34 mouse cellular contexts compared by ENCODE assay signal in the genomic region with DNA sequence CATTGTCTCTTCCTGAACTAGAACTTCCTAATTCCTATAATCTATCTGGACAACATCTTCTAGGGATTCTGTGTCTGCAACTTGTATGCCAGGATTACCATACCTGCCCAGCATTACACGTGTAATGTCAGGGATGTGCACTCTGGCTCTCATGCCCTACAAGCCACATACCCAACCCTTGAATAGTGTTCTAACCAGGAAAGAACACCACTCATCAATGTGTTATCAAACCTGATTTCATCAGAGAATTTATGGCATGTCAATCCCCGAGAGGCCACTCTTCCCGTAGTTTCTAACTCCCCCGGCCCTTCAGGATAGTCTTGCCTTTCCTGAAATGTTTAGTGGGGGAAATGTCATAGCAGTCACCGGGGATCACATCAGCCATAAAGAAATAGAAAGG. TPM values are rescaled to one million over a fixed set of nuclear protein-coding genes. Genes with fewer than 3 reads are reported as not detected.
"Had no signal": no experiment of that assay in that cellular context is flagged by ENCODE, and none has a peak within 500 bp of the region (broad histone marks: within the 10 kb centered on the region; RNA-seq: fewer than 3 reads in every experiment).

No protein-coding gene starts in this region.

- H3K9me3 ChIP-seq: heart, embryonic 10.5 days; heart, embryonic 12.5 days; hindbrain, embryonic 10.5 days; hindbrain, embryonic 12.5 days; kidney, embryonic 15.5 days; limb, embryonic 10.5 days; limb, embryonic 12.5 days; liver, embryonic 13.5 days; liver, embryonic 15.5 days had no signal

- H3K4me3 ChIP-seq: gastrocnemius, adult 2 months; heart, adult 2 months; heart, embryonic 10.5 days; heart, embryonic 12.5 days; hindbrain, embryonic 10.5 days; hindbrain, embryonic 12.5 days; kidney, embryonic 15.5 days; left cerebral cortex, adult 2 months; limb, embryonic 10.5 days; limb, embryonic 12.5 days; liver, embryonic 13.5 days; liver, embryonic 15.5 days had no signal

- H3K27ac ChIP-seq: gastrocnemius, adult 2 months; heart, adult 2 months; heart, embryonic 10.5 days; hindbrain, embryonic 10.5 days; hindbrain, embryonic 12.5 days; hindbrain, embryonic 14.5 days; kidney, embryonic 15.5 days; kidney, postnatal 0 days; left cerebral cortex, adult 2 months; limb, embryonic 10.5 days; limb, embryonic 12.5 days; liver, embryonic 13.5 days; liver, embryonic 15.5 days had no signal

- H3K4me2 ChIP-seq: heart, embryonic 12.5 days; hindbrain, embryonic 12.5 days; hindbrain, embryonic 14.5 days; kidney, embryonic 15.5 days; limb, embryonic 12.5 days; liver, embryonic 11.5 days; liver, embryonic 13.5 days; liver, embryonic 15.5 days had no signal

- ATAC-seq: hindbrain, embryonic 16.5 days; inflammation-experienced regulatory T-cells, adult 6 months; liver, postnatal 0 days had no signal

- H3K4me1 ChIP-seq: heart, embryonic 10.5 days; heart, embryonic 12.5 days; hindbrain, embryonic 10.5 days; hindbrain, embryonic 12.5 days; kidney, embryonic 15.5 days; limb, embryonic 10.5 days; limb, embryonic 12.5 days; liver, embryonic 13.5 days; liver, embryonic 15.5 days had no signal

- DNase-seq: gastrocnemius, adult 2 months; gastrocnemius, postnatal 10 days; gastrocnemius, postnatal 25 days; heart, adult 2 months; heart, postnatal 10 days; heart, postnatal 4 days; kidney, adult 18-20 months; kidney, adult 9 months; kidney, postnatal 14 days; kidney, postnatal 36 days; layer of hippocampus, adult 9-11 months; liver; liver, embryonic 13.5 days; liver, postnatal 0 days had no signal

- H3K27me3 ChIP-seq: heart, embryonic 12.5 days; hindbrain, embryonic 12.5 days; kidney, embryonic 15.5 days; limb, embryonic 12.5 days; liver, embryonic 13.5 days; liver, embryonic 15.5 days had no signal

- H3K36me3 ChIP-seq: heart, embryonic 10.5 days; heart, embryonic 12.5 days; hindbrain, embryonic 10.5 days; hindbrain, embryonic 12.5 days; kidney, embryonic 15.5 days; limb, embryonic 10.5 days; limb, embryonic 12.5 days; liver, embryonic 13.5 days; liver, embryonic 15.5 days had no signal

- H3K9ac ChIP-seq: heart, embryonic 12.5 days; hindbrain, embryonic 12.5 days; hindbrain, embryonic 14.5 days; kidney, embryonic 15.5 days; limb, embryonic 12.5 days; liver, embryonic 13.5 days; liver, embryonic 15.5 days; liver, postnatal 0 days had no signal

RNA-seq across cellular contexts. Expression of gene Pnlip, which starts 12.6 kb away (rescaled TPM):
- total RNA-seq: gastrocnemius, adult 2 months; gastrocnemius, postnatal 10 days; gastrocnemius, postnatal 25 days; gastrocnemius, postnatal 4 days; granulocyte monocyte progenitor cell, adult 5-6 weeks; heart, adult 2 months; heart, postnatal 10 days; heart, postnatal 25 days; heart, postnatal 4 days had no signal
- polyA plus RNA-seq: heart, adult 2 months; heart, embryonic 10.5 days; heart, embryonic 12.5 days; heart, embryonic 14.5 days; heart, embryonic 16.5 days; inflammation-experienced regulatory T-cells, adult 6 months; kidney, embryonic 15.5 days; kidney, postnatal 0 days; limb, embryonic 10.5 days; limb, embryonic 12.5 days; limb, embryonic 14.5 days; liver, embryonic 13.5 days; liver, embryonic 15.5 days; liver, postnatal 0 days had no signal
